Mouse (Mus musculus) lung, adult 2 months (tissue): ENCODE results near the gene Smim23. TPM values are rescaled to one million over a fixed set of nuclear protein-coding genes. Genes with fewer than 3 reads are reported as not detected.

ENCODE experiments used
- DNase-seq: peaks from one replicate; pipeline ENCODE4 v3.0.0; 2022
- H3K4me1 ChIP-seq: fragments of 200-500 bp; 2 replicates; pipeline ENCODE4 v1.6.1; 2011; ENCODE audit warnings: low read length; ENCODE audit not compliant: control insufficient read depth, insufficient read depth
- H3K4me3 ChIP-seq: fragments of 200-500 bp; replicated peaks from 2 replicates; pipeline ENCODE3; 2011; ENCODE audit warnings: low read depth, mild to moderate bottlenecking, control low read depth, low read length; ENCODE audit errors: extremely low read depth
- CTCF ChIP-seq: fragments of 200-500 bp; IDR thresholded peaks from 2 replicates; pipeline ENCODE4 v1.5.1; 2011; ENCODE audit warnings: mild to moderate bottlenecking, low read length, control low read depth; ENCODE audit not compliant: insufficient read depth
- POLR2A ChIP-seq: fragments of 200-500 bp; IDR thresholded peaks from 2 replicates; pipeline ENCODE4 v1.6.1; 2011; ENCODE audit warnings: low read depth, mild to moderate bottlenecking, control low read depth, low read length, borderline replicate concordance; ENCODE audit errors: extremely low read depth
- WGBS: fragments of 180-500 bp; shearing (Covaris S2); methylation state at CpG from one replicate; pipeline ENCODE4 v1.1.7; 2018; 5-methylcytosine and 5-hydroxymethylcytosine counted together
- polyA plus RNA-seq: library from polyadenylated mRNA; depleted of rRNA; stranded (reverse); fragments of >200 nt; gene quantifications from 2 replicates; pipeline ENCODE4 v1.2.3, GENCODE M21; 2012

The Smim23 gene
- polyA plus RNA-seq, 1 experiment, result not detected

DNA sequence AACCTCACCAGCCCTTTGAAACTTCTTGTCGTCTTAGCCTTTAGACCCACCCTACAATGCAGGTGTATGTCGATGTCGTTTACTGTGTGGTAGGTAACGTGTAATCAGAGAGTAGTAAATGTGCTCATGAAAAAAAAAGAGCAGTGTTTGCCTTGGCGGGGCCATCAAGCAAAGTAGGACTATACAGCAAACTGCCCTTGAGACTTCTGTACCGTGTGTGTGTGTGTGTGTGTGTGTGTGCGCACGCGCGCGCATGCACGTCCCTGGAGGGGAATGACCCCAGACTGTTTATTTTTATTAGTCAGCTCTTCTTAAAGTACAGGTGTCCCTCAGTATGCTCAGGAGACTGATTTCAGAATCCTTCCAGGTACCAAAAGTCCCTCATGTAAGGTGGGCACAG, 6.8 kb downstream of the Smim23 start:
- Histone ChIP-seq H3K4me3 (no peak overlapping the region), H3K4me1 (no peaks in the 10 kb centered on the region)
- TF ChIP-seq CTCF (no peak), POLR2A (no peak)
- DNase-seq, result no peak
- WGBS, result 71% methylated on average over 12 of the region's 12 CpGs

- Histone ChIP-seq H3K4me1 (no peaks in the 10 kb centered on the region), H3K4me3 (no peak overlapping the region)
- TF ChIP-seq POLR2A (no peak), CTCF (no peak)
- 90% methylated on average over 8 of the region's 8 CpGs for WGBS
- no peak for DNase-seq
Observed at GRCm38 (mm10) chr11:32814286-32814685, 10.1 kb downstream of the Smim23 start.

DNA sequence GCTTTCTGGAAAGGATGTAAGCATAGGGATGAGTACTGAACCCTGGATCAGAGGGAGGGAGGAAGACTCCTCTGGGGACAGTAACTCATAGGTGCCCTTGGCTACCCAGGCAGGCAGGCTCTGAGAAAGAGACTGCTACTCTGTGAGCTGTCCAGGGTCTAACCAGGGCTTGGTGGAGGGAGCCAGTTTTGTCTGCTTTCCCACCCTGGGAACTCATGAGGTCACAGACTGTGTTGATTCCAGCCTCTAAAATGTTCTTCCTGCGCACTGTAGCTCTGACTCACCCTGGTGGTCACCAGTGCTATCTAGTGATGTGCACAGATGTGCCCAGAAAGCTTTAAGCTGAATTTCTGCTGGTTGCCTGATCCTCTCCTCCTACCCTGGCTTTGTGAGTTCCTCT, 15.3 kb downstream of the Smim23 start:
- H3K4me1 ChIP-seq, result no peaks in the 10 kb centered on the region
- DNase-seq, result no peak
- no peak overlapping the region for H3K4me3 ChIP-seq
- 71% methylated on average over 1 of the region's 1 CpGs for WGBS
- no peak for TF ChIP-seq POLR2A
- TF ChIP-seq CTCF, result no peak

- TF ChIP-seq POLR2A, result no peak
- TF ChIP-seq CTCF, result peak; percentile 48
- Histone ChIP-seq H3K4me1 (no peaks in the 10 kb centered on the region; the same call in 1 of the 2 replicates), H3K4me3 (no peak overlapping the region)
- peak; percentile 15 for DNase-seq
- 12% methylated on average over 2 of the region's 2 CpGs for WGBS
Observed at GRCm38 (mm10) chr11:32805958-32806357, 18.4 kb downstream of the Smim23 start.

DNA sequence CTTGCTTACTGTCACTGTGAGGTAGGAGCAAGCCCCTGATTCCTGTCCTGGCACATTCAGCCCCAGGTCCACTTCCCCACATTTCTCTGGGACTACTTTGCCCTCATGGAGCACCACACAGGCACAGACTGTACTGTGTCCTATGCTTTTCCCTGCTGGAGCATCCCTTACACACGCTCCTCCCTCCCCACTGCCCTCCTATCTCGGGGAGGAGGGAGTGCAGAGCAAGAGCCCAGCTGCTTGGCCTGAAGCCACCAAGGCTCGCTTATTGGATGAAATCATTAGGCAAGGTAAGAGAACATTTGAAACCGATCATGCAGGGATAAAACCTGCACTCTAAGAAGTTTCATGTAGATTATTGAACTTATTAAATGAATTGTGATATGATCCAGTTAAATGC, 20.7 kb downstream of the Smim23 start:
- DNase-seq, result no peak
- WGBS, result 50% methylated on average over 4 of the region's 4 CpGs
- no peak for TF ChIP-seq CTCF
- no peak for TF ChIP-seq POLR2A

GRCm38 (mm10) chr11:32801715-32802114, 22.7 kb downstream of the Smim23 start:
- Histone ChIP-seq H3K4me3 (no peak overlapping the region), H3K4me1 (no peaks in the 10 kb centered on the region; the same call in 1 of the 2 replicates)
- no peak for DNase-seq
- TF ChIP-seq POLR2A (no peak), CTCF (no peak)
- WGBS, result 26% methylated on average over 6 of the region's 6 CpGs

More for the DNA sequence above, 20.7 kb downstream of the Smim23 start:
- Histone ChIP-seq H3K4me1 (no peaks in the 10 kb centered on the region; the same call in 1 of the 2 replicates), H3K4me3 (no peak overlapping the region)

DNA sequence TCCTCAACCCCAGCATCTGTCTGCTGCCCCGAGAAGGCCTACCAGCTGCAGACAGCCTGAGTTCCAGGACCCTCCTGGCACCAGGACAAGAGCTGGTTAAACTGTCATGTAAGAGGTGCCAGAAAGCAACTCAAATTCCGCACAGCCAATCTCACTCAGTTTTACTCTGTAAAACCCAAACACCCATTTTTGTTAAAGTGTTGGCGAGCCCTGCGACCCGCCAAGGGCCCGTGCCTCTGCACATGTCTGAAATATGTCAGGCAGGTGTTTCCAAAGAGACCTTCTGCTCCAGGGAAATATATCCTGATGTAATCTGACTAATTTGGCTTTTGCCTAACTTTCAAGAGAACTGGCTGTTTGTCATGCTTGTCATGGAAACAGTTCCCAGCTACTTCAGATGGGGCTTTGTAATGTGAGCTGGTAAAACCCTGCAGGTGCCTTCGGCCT, 23.5 kb downstream of the Smim23 start:
- H3K4me3 ChIP-seq, result no peak overlapping the region
- WGBS, result 57% methylated on average over 7 of the region's 7 CpGs
- no peak for DNase-seq
- no peaks in the 10 kb centered on the region; the same call in 1 of the 2 replicates for H3K4me1 ChIP-seq
- TF ChIP-seq POLR2A, result no peak
- TF ChIP-seq CTCF, result no peak

GRCm38 (mm10) chr11:32798445-32798844, 26.0 kb downstream of the Smim23 start:
- DNase-seq, result no peak
- 66% methylated on average over 4 of the region's 4 CpGs for WGBS
- Histone ChIP-seq H3K4me3 (no peak overlapping the region), H3K4me1 (no peaks in the 10 kb centered on the region; the same call in 1 of the 2 replicates)
- no peak for TF ChIP-seq POLR2A
- no peak for TF ChIP-seq CTCF

GRCm38 (mm10) chr11:32794759-32795445, 29.5 kb downstream of the Smim23 start:
- no peak for DNase-seq
- TF ChIP-seq POLR2A (no peak), CTCF (no peak)
- Histone ChIP-seq H3K4me1 (no peaks in the 10 kb centered on the region), H3K4me3 (no peak overlapping the region)
- WGBS, result 41% methylated on average over 10 of the region's 10 CpGs

DNA sequence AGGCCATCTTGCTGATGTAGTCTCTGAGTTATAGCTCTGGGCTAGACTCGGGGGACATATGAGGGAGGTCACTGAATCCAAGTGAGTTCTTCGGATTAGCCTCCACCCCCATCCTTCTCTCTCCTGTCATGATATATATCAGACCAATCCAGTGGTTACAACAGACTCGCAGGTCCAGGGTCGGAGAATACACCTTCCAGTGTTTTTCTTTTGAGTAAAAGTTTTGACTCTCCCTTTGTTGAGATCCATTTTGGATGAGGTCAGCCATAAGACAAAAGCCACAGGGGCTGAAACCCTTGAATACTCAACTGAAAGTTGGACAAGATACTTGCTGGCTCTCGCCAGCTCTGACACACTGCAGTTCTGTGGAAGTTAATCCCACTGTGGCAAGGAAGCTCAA, 38.2 kb downstream of the Smim23 start:
- no peak for DNase-seq
- WGBS, result 83% methylated on average over 5 of the region's 5 CpGs
- Histone ChIP-seq H3K4me1 (no peaks in the 10 kb centered on the region), H3K4me3 (no peak overlapping the region)
- TF ChIP-seq CTCF (no peak), POLR2A (no peak)

DNA sequence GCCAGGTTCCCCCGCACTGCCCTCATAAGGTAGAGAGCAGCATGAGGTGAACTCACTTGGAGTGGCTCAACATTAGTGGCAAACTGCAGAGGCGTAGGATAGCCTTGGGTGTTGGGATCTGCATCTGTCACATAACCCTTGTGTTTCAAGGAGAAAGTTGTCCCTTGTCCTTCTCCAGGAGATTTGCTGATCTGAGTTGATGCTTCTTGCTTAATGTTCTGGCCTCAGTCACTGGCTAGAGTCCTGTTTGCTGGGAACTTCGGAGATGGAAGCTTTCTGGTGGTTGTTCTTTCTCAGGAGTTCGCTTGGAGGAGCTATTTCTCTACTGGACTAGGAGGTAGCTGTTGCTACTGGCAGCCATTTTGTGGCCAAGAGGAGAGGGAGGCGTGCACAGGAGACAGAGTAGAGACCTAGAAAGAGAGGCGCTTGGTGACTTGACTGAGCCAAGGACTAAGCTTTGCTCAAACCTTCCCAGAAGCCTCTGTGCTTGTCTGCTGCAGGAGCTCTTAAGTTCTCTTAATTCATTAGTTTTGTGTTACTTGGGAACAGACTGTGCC, 38.7 kb downstream of the Smim23 start:
- no peak overlapping the region for H3K4me3 ChIP-seq
- no peak for DNase-seq
- WGBS, result 80% methylated on average over 6 of the region's 6 CpGs
- no peaks in the 10 kb centered on the region for H3K4me1 ChIP-seq
- no peak for TF ChIP-seq CTCF
- TF ChIP-seq POLR2A, result no peak
